Mouse (Mus musculus) hematopoietic stem cell, adult 5-6 weeks (primary cell): ENCODE data around the gene Furin. TPM values are rescaled to one million over a fixed set of nuclear protein-coding genes. Genes with fewer than 3 reads are reported as not detected.
"Not testable (repeated sequence)": the region's sequence is repeated elsewhere in the genome, so short reads cannot be mapped to it uniquely, and the experiment has no call there.

Experiments
- ATAC-seq, 2 experiments: fragments of 125-278 bp in 1 of 2; replicated peaks in 1 of 2; 2 replicates each; pipeline ENCODE4 v1.8.0; 2016 to 2017; ENCODE audit warnings: inconsistent platforms in 2 of 2, mild to moderate bottlenecking in 2 of 2, moderate number of reproducible peaks in 2 of 2, low read depth in 1 of 2, moderate TSS enrichment in 1 of 2; ENCODE audit not compliant: low FRiP score in 2 of 2, poor library complexity in 2 of 2, severe bottlenecking in 2 of 2, insufficient read depth in 1 of 2, low TSS enrichment in 1 of 2
- total RNA-seq: library from RNA; stranded (forward); fragments of 172-1452, 232-1000 nt; gene quantifications from 2 replicates; pipeline ENCODE4 v1.2.3, GENCODE M21; 2017

The Furin gene
- total RNA-seq, 1 experiment from 2014 or later = 14.1 TPM

GRCm38 (mm10) chr7:80410380-80410779 lies 5.1 kb upstream of the Furin start:
- no peak for ATAC-seq

GRCm38 (mm10) chr7:80407712-80408111 lies 2.5 kb upstream of the Furin start:
- ATAC-seq = no peak

- no peak for ATAC-seq
These were observed 950 bp upstream of the Furin start for GRCm38 (mm10) chr7:80406186-80406585.

GRCm38 (mm10) chr7:80404101-80404894 lies 938 bp downstream of the Furin start:
- ATAC-seq = peak; percentile 64 to 70

GRCm38 (mm10) chr7:80403551-80403950 lies 1.7 kb downstream of the Furin start:
- ATAC-seq = peak in 1 of 2 experiments; percentile 9; a peak in 1 of 4 replicates

GRCm38 (mm10) chr7:80402651-80403321 lies 2.5 kb downstream of the Furin start:
- ATAC-seq = no peak

GRCm38 (mm10) chr7:80401860-80402641 lies 3.2 kb downstream of the Furin start:
- no peak for ATAC-seq

- no peak for ATAC-seq
These were observed 4.0 kb downstream of the Furin start for GRCm38 (mm10) chr7:80401041-80401859.

- ATAC-seq = no peak
These were observed 4.7 kb downstream of the Furin start for GRCm38 (mm10) chr7:80400571-80400970.

GRCm38 (mm10) chr7:80400099-80400498 lies 5.1 kb downstream of the Furin start:
- ATAC-seq = no peak

- no peak for ATAC-seq
These were observed 6.4 kb downstream of the Furin start for GRCm38 (mm10) chr7:80398654-80399444.

- no peak for ATAC-seq
These were observed 7.2 kb downstream of the Furin start for GRCm38 (mm10) chr7:80397986-80398385.

- not testable (repeated sequence) for ATAC-seq
These were observed 8.8 kb downstream of the Furin start for GRCm38 (mm10) chr7:80396427-80396826.

- ATAC-seq = no peak
These were observed 10.6 kb downstream of the Furin start for GRCm38 (mm10) chr7:80394600-80394999.

- ATAC-seq = no peak
These were observed 13.1 kb downstream of the Furin start for GRCm38 (mm10) chr7:80392119-80392518.

GRCm38 (mm10) chr7:80387633-80388543 lies 17.3 kb downstream of the Furin start, which contains the start of gene Fes:
TSS of gene Fes (minus strand) at chr7:80387946.
- peak; percentile 55 to 59 for ATAC-seq
